Mouse (Mus musculus): Measurements from ENCODE around the gene Cfap43.

GRCm38 (mm10) chr19:47917396-47917795, 1.7 kb downstream of the Cfap43 start:
- TF ChIP-seq CTCF (conservative IDR thresholded peaks at IDR 0.05; ENCODE audit: insufficient read depth, insufficient read length, low read depth, low read length), result no peak
- no peak for TF ChIP-seq POLR2A (IDR thresholded peaks at IDR 0.05; ENCODE audit: low read depth, low read length)

Data from kidney, adult 2 months (tissue).